ENCODE assay signal across 19 mouse cellular contexts in the genomic region with DNA sequence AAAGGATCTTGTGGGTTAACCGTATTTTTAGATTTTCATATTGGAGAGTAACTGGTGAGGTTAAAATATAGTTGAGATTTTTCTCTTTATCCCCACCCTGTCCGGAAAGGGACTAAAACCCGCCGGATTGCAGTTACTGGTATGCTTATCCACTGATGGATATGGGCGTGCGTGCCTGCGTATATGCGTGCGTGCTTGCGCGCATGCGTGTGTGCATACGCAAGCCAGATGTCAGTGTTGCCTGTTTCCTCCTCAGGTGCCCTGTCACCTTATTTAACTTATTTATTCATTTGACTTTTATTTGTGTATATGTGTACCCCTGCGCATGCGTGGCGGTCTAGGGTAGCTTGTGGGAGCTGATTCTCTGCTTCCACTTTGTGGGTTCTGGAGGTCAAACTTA.
DNase-seq lines count a peak whose midpoint lies in the region; ATAC-seq and TF ChIP-seq lines count a peak whose summit lies in the region.
"Had no signal": no experiment of that assay in that cellular context is flagged by ENCODE, and none has a peak within 500 bp of the region (broad histone marks: within the 10 kb centered on the region; RNA-seq: fewer than 3 reads in every experiment).

No protein-coding gene starts in this region.

- no peaks in the 10 kb centered on the region for H3K9me3 ChIP-seq in lung, embryonic 14.5 days (ENCODE audit: low read depth, low read length)
- H3K9me3 ChIP-seq: embryonic facial prominence, embryonic 13.5 days; G1E; heart, embryonic 13.5 days had no signal

- H3K4me2 ChIP-seq in lung, embryonic 14.5 days, result peak overlapping the region; percentile 90; the same call in 1 of the 2 replicates
- H3K4me2 ChIP-seq in myocyte (ENCODE audit: low read depth), result peak overlapping the region; percentile 57
- H3K4me2 ChIP-seq: embryonic facial prominence, embryonic 13.5 days; heart, embryonic 13.5 days had no signal

- 94% methylated on average over 16 of the region's 16 CpGs for WGBS in lung, embryonic 14.5 days

- ATAC-seq in lung, embryonic 14.5 days (ENCODE audit: insufficient read depth), result no peak
- ATAC-seq: activated CD4-positive, CD25-positive, alpha-beta regulatory T cell, adult 4 months; forebrain, embryonic 14.5 days; hindbrain, postnatal 0 days had no signal

- H3K9ac ChIP-seq in lung, embryonic 14.5 days, result no peak overlapping the region
- H3K9ac ChIP-seq: embryonic facial prominence, embryonic 13.5 days; heart, embryonic 13.5 days had no signal

- DNase-seq in lung, embryonic 14.5 days, result no peak
- no peak for DNase-seq in lung, postnatal 36 days
- DNase-seq in testis, postnatal 10 days (ENCODE audit: low spot score), result no peak
- DNase-seq in frontal cortex, postnatal 10 days (ENCODE audit: low spot score in 2 of 2), result no peak
- DNase-seq: adrenal gland, postnatal 14 days; cerebellum, adult 11-12 months; cerebellum, adult 9-11 months; cerebellum, postnatal 36 days; gastrocnemius, postnatal 36 days; heart, adult 11 months; heart, postnatal 36 days had no signal

- TF ChIP-seq POLR2A in testis, adult 2 months (IDR thresholded peaks at IDR 0.05; ENCODE audit: control insufficient read depth, low read depth, low read length), result peak; percentile 32; the same call in 1 of the 2 replicates
- no peak for TF ChIP-seq POLR2A in myocyte (IDR thresholded peaks at IDR 0.05; ENCODE audit: insufficient read length, low read depth)

- H3ac ChIP-seq in myocyte (ENCODE audit: control insufficient read depth, insufficient read length), result no peak overlapping the region

- no peak for TF ChIP-seq CTCF in lung, embryonic 14.5 days (IDR thresholded peaks at IDR 0.05; ENCODE audit: low read depth)
- no peak for TF ChIP-seq CTCF in testis, adult 2 months (IDR thresholded peaks at IDR 0.05; ENCODE audit: control insufficient read depth, insufficient read depth, insufficient replicate concordance, low read depth, low read length)

- H3K4me1 ChIP-seq in lung, embryonic 14.5 days (ENCODE audit: insufficient read depth), result peaks cover 23% of the 10 kb centered on the region
- H3K4me1 ChIP-seq in testis, adult 2 months (ENCODE audit: control insufficient read depth, insufficient read depth, low read length), result peaks cover 12% of the 10 kb centered on the region

- H3K27ac ChIP-seq in lung, embryonic 14.5 days (ENCODE audit: low read depth), result no peak overlapping the region
- H3K27ac ChIP-seq in testis, adult 2 months (ENCODE audit: control insufficient read depth, insufficient read depth, low read depth, low read length), result no peak overlapping the region
- H3K27ac ChIP-seq: embryonic facial prominence, embryonic 13.5 days; heart, embryonic 13.5 days had no signal

- no peaks in the 10 kb centered on the region for H3K27me3 ChIP-seq in lung, embryonic 14.5 days (ENCODE audit: insufficient read depth, low read length)
- H3K27me3 ChIP-seq in testis, adult 2 months (ENCODE audit: control insufficient read depth, insufficient read depth, low read length), result no peaks in the 10 kb centered on the region; the same call in 1 of the 2 replicates
- H3K27me3 ChIP-seq in myocyte (ENCODE audit: control insufficient read depth, insufficient read depth, insufficient read length), result no peaks in the 10 kb centered on the region
- H3K27me3 ChIP-seq: embryonic facial prominence, embryonic 13.5 days; heart, embryonic 13.5 days had no signal

- no peak overlapping the region for H3K4me3 ChIP-seq in lung, embryonic 14.5 days (ENCODE audit: low read depth, low read length)
- peak overlapping the region; percentile 39; the same call in 1 of the 2 replicates for H3K4me3 ChIP-seq in testis, adult 2 months (ENCODE audit: control insufficient read depth, low read depth, low read length)
- no peak overlapping the region for H3K4me3 ChIP-seq in myocyte
- H3K4me3 ChIP-seq: embryonic facial prominence, embryonic 13.5 days; heart, embryonic 13.5 days had no signal

- peaks cover 32% of the 10 kb centered on the region for H3K79me2 ChIP-seq in myocyte (ENCODE audit: control insufficient read depth, insufficient read depth)

- H3K36me3 ChIP-seq in lung, embryonic 14.5 days (ENCODE audit: insufficient read depth), result peaks cover 9% of the 10 kb centered on the region; the same call in 1 of the 2 replicates
- no peaks in the 10 kb centered on the region for H3K36me3 ChIP-seq in testis, adult 2 months (ENCODE audit: control insufficient read depth, insufficient read depth, low read length)
- no peaks in the 10 kb centered on the region for H3K36me3 ChIP-seq in myocyte (ENCODE audit: control insufficient read depth, insufficient read depth)
- H3K36me3 ChIP-seq: G1E had no signal

TF ChIP-seq in myocyte, 11 proteins besides CTCF, POLR2A, EP300 and RAD21:
- TF ChIP-seq SRF (IDR thresholded peaks at IDR 0.05; ENCODE audit: control insufficient read depth, insufficient read length, low read depth) (no peak), CEBPB (IDR thresholded peaks at IDR 0.05; ENCODE audit: insufficient read depth, poor library complexity, severe bottlenecking) (no peak), E2F4 (IDR thresholded peaks at IDR 0.05; ENCODE audit: insufficient read depth) (no peak), REST (IDR thresholded peaks at IDR 0.05; ENCODE audit: insufficient read depth, insufficient read length) (no peak), MAX (IDR thresholded peaks at IDR 0.05; ENCODE audit: low read depth) (no peak), MYOD1 (IDR thresholded peaks at IDR 0.05; ENCODE audit: control insufficient read depth in 1 of 3, insufficient read length in 2 of 3, low read depth in 2 of 3) (no peak), TCF3 (IDR thresholded peaks at IDR 0.05; ENCODE audit: insufficient read length, low read depth) (no peak)
